Mouse (Mus musculus) cortical plate, adult 2 months (tissue): ENCODE results near the gene Asb3.

ENCODE experiments used
- CTCF ChIP-seq: fragments of 200-500 bp; IDR thresholded peaks from 2 replicates; pipeline ENCODE4 v1.5.1; 2011; ENCODE audit warnings: mild to moderate bottlenecking, control low read depth, low read length; ENCODE audit not compliant: insufficient read depth; ENCODE audit errors: extremely low read depth
- POLR2A ChIP-seq: fragments of 200-500 bp; IDR thresholded peaks from 2 replicates; pipeline ENCODE4 v1.6.1; 2011; ENCODE audit warnings: mild to moderate bottlenecking, low read length, control low read depth; ENCODE audit not compliant: insufficient read depth; ENCODE audit errors: extremely low read depth

- no peak for TF ChIP-seq POLR2A
- no peak for TF ChIP-seq CTCF
Observed at GRCm38 (mm10) chr11:30896201-30896600, 11.0 kb downstream of the Asb3 start.
